Mouse (Mus musculus) kidney, postnatal 10 days (tissue): ENCODE data around the gene Tank.

Experiments
- DNase-seq: peaks from one replicate; pipeline ENCODE4 v3.0.0; 2021; ENCODE audit warnings: mixed read lengths

Tank gene

GRCm38 (mm10) chr2:61656421-61657411, 78.3 kb downstream of the Tank start:
- DNase-seq, result peak; percentile 67

DNA sequence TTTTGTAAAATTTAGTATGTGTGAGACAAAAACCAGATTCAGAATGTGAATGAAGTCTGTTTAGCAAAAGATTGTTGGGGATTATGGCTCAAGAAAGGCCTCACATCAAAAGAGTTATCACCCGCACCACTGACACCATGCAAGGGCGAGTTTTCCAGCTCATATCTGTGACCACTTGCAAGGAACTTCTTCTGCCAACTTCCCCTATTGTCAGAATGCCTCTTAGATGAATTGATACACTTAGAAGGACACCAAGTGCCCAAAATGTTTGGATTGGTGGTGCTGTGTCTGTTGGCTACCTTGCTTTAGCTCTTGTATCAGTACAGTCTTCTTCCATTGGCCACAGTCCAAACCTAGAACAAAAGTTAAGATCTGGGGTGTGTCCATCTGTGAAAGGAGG, 80.9 kb downstream of the Tank start:
- no peak for DNase-seq

GRCm38 (mm10) chr2:61662833-61663232, 84.4 kb downstream of the Tank start:
- no peak for DNase-seq

DNA sequence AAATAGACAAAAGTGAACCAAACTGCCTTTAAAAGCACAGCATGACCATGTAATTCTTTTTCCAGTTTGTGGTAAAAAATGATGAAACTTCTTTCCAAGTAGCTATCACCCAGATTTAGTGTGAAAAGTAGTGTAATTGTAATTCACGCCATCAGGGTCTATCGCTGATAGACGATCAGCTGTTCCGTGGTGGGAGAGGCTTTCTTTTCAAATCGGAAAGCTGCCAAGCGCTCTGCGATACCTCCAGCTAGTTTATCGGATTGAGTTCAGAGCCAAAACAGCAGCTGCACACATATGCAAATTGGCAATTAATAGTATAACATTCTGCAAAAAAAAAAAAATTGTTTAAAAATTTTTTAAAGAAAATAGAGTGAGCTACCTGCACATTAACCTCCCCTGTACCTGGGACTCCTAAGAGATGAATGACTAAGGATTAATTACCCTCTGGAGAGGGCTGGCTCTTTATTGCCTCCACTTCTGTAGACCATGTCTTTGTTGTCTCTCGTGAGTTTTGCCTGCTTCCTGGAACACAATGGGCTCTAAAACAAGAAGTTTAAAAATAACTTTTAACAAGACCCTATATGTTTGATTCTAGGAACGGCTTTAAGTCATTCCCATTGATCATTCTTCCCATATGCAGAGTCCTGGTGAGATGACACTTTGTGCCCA, 85.3 kb downstream of the Tank start:
- DNase-seq, result no peak

DNA sequence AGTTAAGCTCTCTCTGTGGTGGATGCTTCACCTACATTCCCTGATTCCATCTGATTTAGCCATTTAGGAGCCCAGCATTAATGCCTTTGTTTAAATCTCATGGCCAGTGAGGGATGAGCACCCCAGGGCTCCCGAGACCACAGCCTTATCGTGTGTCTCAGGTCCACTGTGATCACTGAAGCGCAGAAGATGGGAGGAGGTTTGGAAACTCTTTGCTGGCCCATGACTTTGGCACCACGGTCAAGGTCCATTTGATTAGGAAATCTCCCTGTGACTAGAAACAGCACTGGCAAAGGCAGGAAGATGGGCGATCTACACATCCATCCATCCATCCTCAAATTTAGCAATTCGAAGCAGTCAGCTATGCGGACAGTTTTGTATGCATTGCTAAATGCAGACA, 89.0 kb downstream of the Tank start:
- DNase-seq, result no peak

DNA sequence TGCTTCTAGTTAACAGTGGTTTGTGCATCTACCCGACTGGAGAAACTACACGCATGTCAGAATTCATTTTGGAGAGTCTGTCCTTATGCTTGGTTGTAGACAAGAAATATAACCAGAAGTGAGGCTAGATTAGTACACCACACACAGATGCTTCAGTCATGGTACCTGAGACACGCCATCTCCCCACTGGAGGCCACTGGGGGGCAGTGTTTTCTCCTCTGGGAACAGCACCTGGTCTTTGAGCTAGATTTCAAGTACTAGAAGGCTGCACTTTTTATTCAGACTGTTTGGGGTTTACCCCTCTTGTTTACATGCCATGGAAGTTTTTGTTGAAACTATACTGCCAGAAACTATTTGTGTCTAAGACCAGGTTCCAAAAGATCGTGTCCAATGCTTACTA, 89.9 kb downstream of the Tank start:
- DNase-seq, result peak; percentile 63

DNA sequence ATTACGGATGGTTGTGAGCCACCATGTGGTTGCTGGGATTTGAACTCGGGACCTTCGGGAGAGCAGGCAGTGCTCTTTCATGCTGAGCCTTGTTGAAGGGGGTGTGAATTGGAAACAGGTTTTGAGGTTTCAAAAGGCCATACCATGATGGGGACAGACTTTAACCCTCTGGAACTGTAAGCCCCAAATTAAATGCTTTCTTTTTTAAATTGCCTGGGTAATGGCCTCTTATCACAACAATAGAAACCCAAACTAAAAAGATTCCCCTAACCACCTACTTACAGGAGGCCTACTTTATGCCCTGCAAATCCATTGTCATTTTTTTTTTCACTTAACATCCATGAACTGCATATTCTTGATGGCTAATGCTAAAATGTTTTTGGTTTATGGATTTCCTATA, 96.2 kb downstream of the Tank start:
- no peak for DNase-seq

DNA sequence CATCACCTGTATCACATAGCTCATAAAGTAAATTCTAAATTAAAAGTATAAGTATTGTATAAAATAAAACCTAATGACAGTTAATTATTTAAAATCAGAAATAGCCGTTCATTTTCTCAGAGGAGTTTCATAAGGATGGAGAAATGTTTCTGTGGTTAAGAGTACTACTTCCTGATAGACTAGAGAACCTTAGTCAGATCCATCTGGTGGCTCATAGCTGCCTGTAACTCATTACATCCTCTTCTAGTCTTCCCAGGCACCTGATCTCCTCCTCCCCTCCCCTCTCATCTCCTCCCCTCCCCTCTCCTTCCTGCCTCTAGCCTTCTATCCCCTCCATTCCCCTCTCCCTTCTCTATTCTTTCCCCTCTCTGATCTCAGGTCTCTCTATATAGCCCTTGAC, 103.2 kb downstream of the Tank start:
- DNase-seq, result no peak

DNA sequence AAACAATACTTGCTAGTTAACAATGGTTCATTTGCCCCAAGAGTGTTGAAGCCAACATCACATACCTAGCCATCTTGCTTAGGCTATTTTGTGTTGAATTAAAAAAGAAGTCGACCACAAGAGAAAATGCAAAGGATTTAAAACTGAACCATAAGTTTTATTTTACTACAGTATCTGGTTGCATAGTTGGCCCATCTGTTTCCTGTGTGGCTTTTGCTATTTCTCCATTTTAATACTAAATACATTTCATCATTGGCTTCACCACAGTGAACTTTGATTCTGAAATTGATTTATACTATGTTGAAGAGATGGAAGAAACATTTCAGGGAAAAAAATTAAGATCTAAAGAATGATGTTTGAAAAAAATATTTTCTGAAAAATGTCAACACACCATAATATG, 108.1 kb downstream of the Tank start:
- no peak for DNase-seq

- DNase-seq, result no peak
Observed at GRCm38 (mm10) chr2:61689086-61689485, 110.7 kb downstream of the Tank start.
